Mouse (Mus musculus): ENCODE measurements around the gene Slc38a9. TPM values are rescaled to one million over a fixed set of nuclear protein-coding genes. Genes with fewer than 3 reads are reported as not detected.

Slc38a9 gene
- polyA plus RNA-seq, 1 experiment from 2014 or later: 13.3 TPM

GRCm38 (mm10) chr13:112667215-112667614, 6.7 kb downstream of the Slc38a9 start:
- no peak overlapping the region for H3K9ac ChIP-seq (ENCODE audit: low read depth, low read length)
- H3K27ac ChIP-seq (ENCODE audit: low read depth, low read length): no peak overlapping the region
- H3K4me2 ChIP-seq: no peak overlapping the region
- H3K4me3 ChIP-seq (ENCODE audit: low read depth, low read length): no peak overlapping the region
- peaks cover 5% of the 10 kb centered on the region; the same call in 1 of the 2 replicates for H3K4me1 ChIP-seq (replicated peaks; ENCODE audit: control insufficient read depth, insufficient read depth, low read length)
- H3K27me3 ChIP-seq (replicated peaks; ENCODE audit: control insufficient read depth, insufficient read depth, low read length): no peaks in the 10 kb centered on the region
- no peaks in the 10 kb centered on the region for H3K36me3 ChIP-seq (ENCODE audit: control insufficient read depth, insufficient read depth, low read length)
- DNase-seq (ENCODE audit: low spot score) (no peak), ATAC-seq (replicated peaks; ENCODE audit: low FRiP score) (no peak)
- no peaks in the 10 kb centered on the region for H3K9me3 ChIP-seq (ENCODE audit: control insufficient read depth, low read length)
- WGBS: 66% methylated on average over 9 of the region's 9 CpGs

- Histone ChIP-seq H3K4me3 (ENCODE audit: low read depth, low read length) (no peak overlapping the region), H3K9me3 (ENCODE audit: control insufficient read depth, low read length) (no peaks in the 10 kb centered on the region), H3K27ac (ENCODE audit: low read depth, low read length) (no peak overlapping the region), H3K36me3 (ENCODE audit: control insufficient read depth, insufficient read depth, low read length) (no peaks in the 10 kb centered on the region), H3K27me3 (replicated peaks; ENCODE audit: control insufficient read depth, insufficient read depth, low read length) (no peaks in the 10 kb centered on the region), H3K4me1 (replicated peaks; ENCODE audit: control insufficient read depth, insufficient read depth, low read length) (peaks cover 10% of the 10 kb centered on the region; the same call in 1 of the 2 replicates), H3K9ac (ENCODE audit: low read depth, low read length) (no peak overlapping the region), H3K4me2 (no peak overlapping the region)
- 60% methylated on average over 13 of the region's 13 CpGs for WGBS
- DNase-seq (ENCODE audit: low spot score) (no peak), ATAC-seq (replicated peaks; ENCODE audit: low FRiP score) (no peak)
Observed at GRCm38 (mm10) chr13:112671708-112672107, 11.2 kb downstream of the Slc38a9 start.

GRCm38 (mm10) chr13:112672797-112673196, 12.2 kb downstream of the Slc38a9 start:
- H3K4me3 ChIP-seq (ENCODE audit: low read depth, low read length): no peak overlapping the region
- H3K27ac ChIP-seq (ENCODE audit: low read depth, low read length): no peak overlapping the region
- no peak overlapping the region for H3K9ac ChIP-seq (ENCODE audit: low read depth, low read length)
- H3K27me3 ChIP-seq (replicated peaks; ENCODE audit: control insufficient read depth, insufficient read depth, low read length): no peaks in the 10 kb centered on the region
- ATAC-seq (replicated peaks; ENCODE audit: low FRiP score) (peak; percentile 83), DNase-seq (ENCODE audit: low spot score) (no peak)
- peaks cover 10% of the 10 kb centered on the region; the same call in 1 of the 2 replicates for H3K4me1 ChIP-seq (replicated peaks; ENCODE audit: control insufficient read depth, insufficient read depth, low read length)
- no peak overlapping the region for H3K4me2 ChIP-seq
- H3K9me3 ChIP-seq (ENCODE audit: control insufficient read depth, low read length): no peaks in the 10 kb centered on the region
- WGBS: 37% methylated on average over 6 of the region's 6 CpGs
- H3K36me3 ChIP-seq (ENCODE audit: control insufficient read depth, insufficient read depth, low read length): no peaks in the 10 kb centered on the region

- Histone ChIP-seq H3K4me1 (replicated peaks; ENCODE audit: control insufficient read depth, insufficient read depth, low read length) (peaks cover 10% of the 10 kb centered on the region; the same call in 1 of the 2 replicates), H3K27ac (ENCODE audit: low read depth, low read length) (no peak overlapping the region), H3K4me2 (no peak overlapping the region), H3K9ac (ENCODE audit: low read depth, low read length) (no peak overlapping the region), H3K4me3 (ENCODE audit: low read depth, low read length) (no peak overlapping the region), H3K9me3 (ENCODE audit: control insufficient read depth, low read length) (no peaks in the 10 kb centered on the region), H3K27me3 (replicated peaks; ENCODE audit: control insufficient read depth, insufficient read depth, low read length) (no peaks in the 10 kb centered on the region), H3K36me3 (ENCODE audit: control insufficient read depth, insufficient read depth, low read length) (no peaks in the 10 kb centered on the region)
- 24% methylated on average over 9 of the region's 9 CpGs for WGBS
- ATAC-seq (replicated peaks; ENCODE audit: low FRiP score): peak; percentile 63
- DNase-seq (ENCODE audit: low spot score): no peak
Observed at GRCm38 (mm10) chr13:112673899-112674447, 13.4 kb downstream of the Slc38a9 start.

GRCm38 (mm10) chr13:112678154-112678553, 17.6 kb downstream of the Slc38a9 start:
- Histone ChIP-seq H3K9ac (ENCODE audit: low read depth, low read length) (no peak overlapping the region), H3K27me3 (replicated peaks; ENCODE audit: control insufficient read depth, insufficient read depth, low read length) (no peaks in the 10 kb centered on the region), H3K4me3 (ENCODE audit: low read depth, low read length) (no peak overlapping the region), H3K4me1 (replicated peaks; ENCODE audit: control insufficient read depth, insufficient read depth, low read length) (no peaks in the 10 kb centered on the region), H3K4me2 (no peak overlapping the region), H3K9me3 (ENCODE audit: control insufficient read depth, low read length) (no peaks in the 10 kb centered on the region), H3K36me3 (ENCODE audit: control insufficient read depth, insufficient read depth, low read length) (no peaks in the 10 kb centered on the region; the same call in 1 of the 2 replicates), H3K27ac (ENCODE audit: low read depth, low read length) (no peak overlapping the region)
- WGBS: 87% methylated on average over 4 of the region's 4 CpGs
- no peak for ATAC-seq (replicated peaks; ENCODE audit: low FRiP score)
- no peak for DNase-seq (ENCODE audit: low spot score)

GRCm38 (mm10) chr13:112683312-112683711, 22.8 kb downstream of the Slc38a9 start:
- no peaks in the 10 kb centered on the region for H3K27me3 ChIP-seq (replicated peaks; ENCODE audit: control insufficient read depth, insufficient read depth, low read length)
- H3K4me1 ChIP-seq (replicated peaks; ENCODE audit: control insufficient read depth, insufficient read depth, low read length): 0 out of 2 replicates have a peak, but pooled peaks cover 3% of the 10 kb centered on the region
- no peak overlapping the region for H3K4me3 ChIP-seq (ENCODE audit: low read depth, low read length)
- WGBS: 84% methylated on average over 2 of the region's 2 CpGs
- no peaks in the 10 kb centered on the region; the same call in 1 of the 2 replicates for H3K36me3 ChIP-seq (ENCODE audit: control insufficient read depth, insufficient read depth, low read length)
- no peak overlapping the region for H3K9ac ChIP-seq (ENCODE audit: low read depth, low read length)
- no peak overlapping the region for H3K27ac ChIP-seq (ENCODE audit: low read depth, low read length)
- ATAC-seq (replicated peaks; ENCODE audit: low FRiP score) (no peak), DNase-seq (ENCODE audit: low spot score) (no peak)
- no peak overlapping the region for H3K4me2 ChIP-seq
- H3K9me3 ChIP-seq (ENCODE audit: control insufficient read depth, low read length): no peaks in the 10 kb centered on the region

GRCm38 (mm10) chr13:112683970-112684369, 23.4 kb downstream of the Slc38a9 start:
- Histone ChIP-seq H3K27ac (ENCODE audit: low read depth, low read length) (no peak overlapping the region), H3K4me2 (no peak overlapping the region), H3K9me3 (ENCODE audit: control insufficient read depth, low read length) (no peaks in the 10 kb centered on the region), H3K9ac (ENCODE audit: low read depth, low read length) (no peak overlapping the region), H3K4me3 (ENCODE audit: low read depth, low read length) (no peak overlapping the region), H3K27me3 (replicated peaks; ENCODE audit: control insufficient read depth, insufficient read depth, low read length) (no peaks in the 10 kb centered on the region), H3K4me1 (replicated peaks; ENCODE audit: control insufficient read depth, insufficient read depth, low read length) (0 out of 2 replicates have a peak, but pooled peaks cover 3% of the 10 kb centered on the region), H3K36me3 (ENCODE audit: control insufficient read depth, insufficient read depth, low read length) (no peaks in the 10 kb centered on the region; the same call in 1 of the 2 replicates)
- no peak for DNase-seq (ENCODE audit: low spot score)
- 91% methylated on average over 6 of the region's 6 CpGs for WGBS
- ATAC-seq (replicated peaks; ENCODE audit: low FRiP score): no peak

- Histone ChIP-seq H3K4me1 (replicated peaks; ENCODE audit: control insufficient read depth, insufficient read depth, low read length) (0 out of 2 replicates have a peak, but pooled peaks cover 3% of the 10 kb centered on the region), H3K27me3 (replicated peaks; ENCODE audit: control insufficient read depth, insufficient read depth, low read length) (no peaks in the 10 kb centered on the region), H3K27ac (ENCODE audit: low read depth, low read length) (no peak overlapping the region), H3K4me2 (no peak overlapping the region), H3K9me3 (ENCODE audit: control insufficient read depth, low read length) (no peaks in the 10 kb centered on the region), H3K36me3 (ENCODE audit: control insufficient read depth, insufficient read depth, low read length) (no peaks in the 10 kb centered on the region), H3K9ac (ENCODE audit: low read depth, low read length) (no peak overlapping the region), H3K4me3 (ENCODE audit: low read depth, low read length) (no peak overlapping the region)
- WGBS: 47% methylated on average over 2 of the region's 2 CpGs
- ATAC-seq (replicated peaks; ENCODE audit: low FRiP score) (no peak; the same call in 1 of the 2 replicates), DNase-seq (ENCODE audit: low spot score) (no peak)
Observed at GRCm38 (mm10) chr13:112686155-112686554, 25.6 kb downstream of the Slc38a9 start.

GRCm38 (mm10) chr13:112692870-112693553, 32.5 kb downstream of the Slc38a9 start:
- DNase-seq (ENCODE audit: low spot score) (no peak), ATAC-seq (replicated peaks; ENCODE audit: low FRiP score) (peak; percentile 79)
- no peak overlapping the region for H3K9ac ChIP-seq (ENCODE audit: low read depth, low read length)
- H3K4me2 ChIP-seq: no peak overlapping the region
- WGBS: 70% methylated on average over 10 of the region's 10 CpGs
- no peak overlapping the region for H3K27ac ChIP-seq (ENCODE audit: low read depth, low read length)
- H3K9me3 ChIP-seq (ENCODE audit: control insufficient read depth, low read length): peaks cover 3% of the 10 kb centered on the region; the same call in 1 of the 2 replicates
- H3K4me3 ChIP-seq (ENCODE audit: low read depth, low read length): no peak overlapping the region
- no peaks in the 10 kb centered on the region for H3K4me1 ChIP-seq (replicated peaks; ENCODE audit: control insufficient read depth, insufficient read depth, low read length)
- peaks cover 5% of the 10 kb centered on the region for H3K36me3 ChIP-seq (ENCODE audit: control insufficient read depth, insufficient read depth, low read length)
- H3K27me3 ChIP-seq (replicated peaks; ENCODE audit: control insufficient read depth, insufficient read depth, low read length): no peaks in the 10 kb centered on the region
